Mouse (Mus musculus) stomach, postnatal 0 days (tissue): ENCODE data around the gene Dync1li1. TPM values are rescaled to one million over a fixed set of nuclear protein-coding genes. Genes with fewer than 3 reads are reported as not detected.

Experiments used
- ATAC-seq: fragments of 200-750 bp; cut with Nextera tagmentation; 2 replicates; pipeline ENCODE4 v1.8.0; 2017; ENCODE audit not compliant: low FRiP score, low TSS enrichment
- DNase-seq: peaks from one replicate; pipeline ENCODE4 v3.0.0-alpha.2; 2016; ENCODE audit warnings: low spot score
- H3K27ac ChIP-seq: fragments of 300-500 bp; sonication (generic); replicated peaks from 2 replicates; pipeline ENCODE4 v1.5.1; 2014; ENCODE audit warnings: mild to moderate bottlenecking, control low read depth
- H3K27me3 ChIP-seq: fragments of 300-500 bp; sonication (generic); 2 replicates; pipeline ENCODE4 v1.6.1; 2014; ENCODE audit warnings: low read length; ENCODE audit not compliant: control insufficient read depth, insufficient read depth
- H3K36me3 ChIP-seq: fragments of 300-500 bp; sonication (generic); 2 replicates; pipeline ENCODE4 v1.6.1; 2014; ENCODE audit warnings: low read length, mixed read lengths; ENCODE audit not compliant: control insufficient read depth, insufficient read depth
- H3K4me1 ChIP-seq: fragments of 300-500 bp; sonication (generic); replicated peaks from 2 replicates; pipeline ENCODE4 v1.6.1; 2014; ENCODE audit warnings: antibody characterized with exemption; ENCODE audit not compliant: control insufficient read depth, insufficient read depth
- H3K4me2 ChIP-seq: fragments of 300-500 bp; sonication (generic); replicated peaks from 2 replicates; pipeline ENCODE4 v1.6.1; 2014; ENCODE audit warnings: low read depth, mild to moderate bottlenecking, control low read depth, moderate library complexity
- H3K4me3 ChIP-seq: fragments of 300-500 bp; sonication (generic); 2 replicates; pipeline ENCODE4 v1.5.1; 2014; ENCODE audit warnings: low read depth, low read length, control low read depth
- H3K9ac ChIP-seq: fragments of 300-500 bp; sonication (generic); 2 replicates; pipeline ENCODE4 v1.6.1; 2014; ENCODE audit warnings: mild to moderate bottlenecking, low read length, control low read depth, mixed read lengths
- H3K9me3 ChIP-seq: fragments of 300-500 bp; sonication (generic); 2 replicates; pipeline ENCODE4 v1.6.1; 2016; ENCODE audit warnings: low read length; ENCODE audit not compliant: control insufficient read depth
- CTCF ChIP-seq: IDR thresholded peaks from 2 replicates; pipeline ENCODE4 v1.5.1; 2016; ENCODE audit warnings: antibody characterized with exemption, low read depth, mild to moderate bottlenecking, moderate library complexity
- EP300 ChIP-seq: optimal IDR thresholded peaks from 2 replicates; pipeline ENCODE3; 2016; ENCODE audit warnings: antibody characterized with exemption
- WGBS: fragments of 180-500 bp; shearing (Covaris S2); extraction: QIAGEN DNeasy Blood & Tissue Kit; methylation state at CpG from one replicate; pipeline ENCODE4 v1.1.7; 2014; 5-methylcytosine and 5-hydroxymethylcytosine counted together
- polyA plus RNA-seq: library from polyadenylated mRNA; unstranded; fragments of >200 nt; fragmentation: Nextera tagmentation; extraction: Ambion mirVana; gene quantifications from 2 replicates; pipeline ENCODE4 v1.2.1, GENCODE M21; 2015

The Dync1li1 gene
- polyA plus RNA-seq, 1 experiment from 2014 or later, result 35.7 TPM

DNA sequence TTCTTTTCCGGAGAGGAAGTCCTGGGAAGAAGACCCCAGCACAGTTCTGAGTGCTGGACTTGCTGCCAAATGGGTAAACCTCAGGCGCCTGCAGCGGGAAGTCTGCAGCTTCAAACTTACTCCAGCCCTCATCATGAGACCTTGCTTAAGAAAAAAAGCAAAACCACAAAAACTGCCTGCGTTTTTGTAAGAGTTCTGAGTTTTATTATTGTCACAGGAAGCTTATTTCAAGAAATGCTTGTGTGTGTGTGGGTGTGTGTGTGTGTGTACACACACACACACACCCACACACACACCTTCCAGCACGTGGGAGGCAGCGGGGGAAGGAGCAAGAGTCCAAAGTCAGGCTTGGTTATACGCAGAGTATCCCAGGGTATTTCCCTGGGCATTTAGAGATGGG lies 69.7 kb downstream of the Dync1li1 start:
- H3K27me3 ChIP-seq, result no peaks in the 10 kb centered on the region
- TF ChIP-seq EP300 (no peak), CTCF (no peak)
- no peak overlapping the region for H3K9ac ChIP-seq
- no peak for DNase-seq
- 76% methylated on average over 7 of the region's 7 CpGs for WGBS
- H3K9me3 ChIP-seq, result no peaks in the 10 kb centered on the region
- H3K4me3 ChIP-seq, result no peak overlapping the region
- no peak overlapping the region for H3K4me2 ChIP-seq
- ATAC-seq, result no peak
- no peaks in the 10 kb centered on the region for H3K4me1 ChIP-seq
- H3K27ac ChIP-seq, result no peak overlapping the region
- H3K36me3 ChIP-seq, result peaks cover 10% of the 10 kb centered on the region; the same call in 1 of the 2 replicates

DNA sequence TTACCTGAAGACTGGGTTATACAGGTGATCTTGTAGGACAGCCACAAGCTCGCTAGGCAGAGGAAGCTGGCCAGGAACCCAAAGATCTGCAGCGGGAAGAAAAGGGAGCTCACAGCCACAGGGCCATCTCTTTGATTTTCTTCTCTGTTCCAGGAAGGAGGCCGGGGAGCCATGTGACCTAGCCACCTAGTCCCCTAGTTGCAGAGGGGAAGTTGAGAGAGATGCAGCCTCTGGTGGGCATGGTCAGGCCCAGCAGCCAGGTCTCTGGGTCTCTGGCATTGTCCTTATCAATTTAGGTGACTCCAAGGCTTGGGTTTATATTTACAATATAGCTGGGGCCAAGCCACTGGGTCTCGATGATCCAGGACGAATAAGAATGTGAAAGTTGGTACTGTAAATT lies 70.2 kb downstream of the Dync1li1 start:
- Histone ChIP-seq H3K9ac (no peak overlapping the region), H3K36me3 (peaks cover 10% of the 10 kb centered on the region; the same call in 1 of the 2 replicates), H3K27me3 (no peaks in the 10 kb centered on the region), H3K4me3 (no peak overlapping the region), H3K4me1 (no peaks in the 10 kb centered on the region), H3K27ac (no peak overlapping the region), H3K4me2 (no peak overlapping the region), H3K9me3 (no peaks in the 10 kb centered on the region)
- WGBS, result 74% methylated on average over 5 of the region's 5 CpGs
- no peak for TF ChIP-seq CTCF
- DNase-seq (no peak), ATAC-seq (no peak)

DNA sequence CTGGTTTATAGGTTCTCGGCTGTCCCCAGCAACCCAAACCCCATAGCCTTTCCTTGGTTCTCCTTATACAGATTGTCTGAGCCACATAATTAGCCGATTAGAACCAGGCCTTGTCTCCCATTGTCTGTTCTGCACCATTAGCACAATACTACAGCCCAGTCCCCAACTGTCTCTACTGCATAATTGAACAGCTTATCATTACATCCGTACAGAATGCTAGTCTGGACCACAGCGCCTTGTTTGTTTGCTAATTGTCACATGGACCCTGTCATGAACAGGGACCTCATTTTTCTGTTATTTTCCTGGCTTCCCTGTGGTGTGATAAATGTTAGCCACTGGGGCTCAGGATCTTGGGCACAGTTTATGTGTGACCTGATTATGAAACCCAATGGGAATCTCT lies 71.3 kb downstream of the Dync1li1 start:
- WGBS, result 83% methylated on average over 4 of the region's 4 CpGs
- no peaks in the 10 kb centered on the region for H3K9me3 ChIP-seq

GRCm38 (mm10) chr9:114760353-114760752 lies 71.8 kb downstream of the Dync1li1 start:
- TF ChIP-seq CTCF (no peak), EP300 (no peak)
- DNase-seq (no peak), ATAC-seq (no peak)
- Histone ChIP-seq H3K4me2 (no peak overlapping the region), H3K9ac (no peak overlapping the region), H3K4me1 (no peaks in the 10 kb centered on the region), H3K36me3 (peaks cover 10% of the 10 kb centered on the region; the same call in 1 of the 2 replicates), H3K27ac (no peak overlapping the region), H3K27me3 (no peaks in the 10 kb centered on the region), H3K4me3 (no peak overlapping the region), H3K9me3 (no peaks in the 10 kb centered on the region)
- 76% methylated on average over 5 of the region's 5 CpGs for WGBS

More for the DNA sequence above, 71.3 kb downstream of the Dync1li1 start:
- Histone ChIP-seq H3K27me3 (no peaks in the 10 kb centered on the region), H3K4me2 (no peak overlapping the region), H3K4me1 (no peaks in the 10 kb centered on the region), H3K9ac (no peak overlapping the region), H3K36me3 (peaks cover 10% of the 10 kb centered on the region; the same call in 1 of the 2 replicates), H3K27ac (no peak overlapping the region), H3K4me3 (no peak overlapping the region)
- TF ChIP-seq CTCF (no peak), EP300 (no peak)
- DNase-seq (no peak), ATAC-seq (no peak)

- DNase-seq (no peak), ATAC-seq (peak; percentile 50; the same call in 1 of the 2 replicates)
- H3K27ac ChIP-seq, result no peak overlapping the region
- H3K9ac ChIP-seq, result no peak overlapping the region
- H3K9me3 ChIP-seq, result no peaks in the 10 kb centered on the region
- TF ChIP-seq EP300 (no peak), CTCF (no peak)
- 68% methylated on average over 11 of the region's 11 CpGs for WGBS
- H3K4me2 ChIP-seq, result no peak overlapping the region
- no peak overlapping the region for H3K4me3 ChIP-seq
- no peaks in the 10 kb centered on the region for H3K4me1 ChIP-seq
- H3K27me3 ChIP-seq, result no peaks in the 10 kb centered on the region
- peaks cover 7% of the 10 kb centered on the region; the same call in 1 of the 2 replicates for H3K36me3 ChIP-seq
Observed at GRCm38 (mm10) chr9:114761848-114762247, 73.3 kb downstream of the Dync1li1 start.

GRCm38 (mm10) chr9:114763341-114763740 lies 74.8 kb downstream of the Dync1li1 start:
- DNase-seq (peak; percentile 63), ATAC-seq (no peak)
- no peak overlapping the region for H3K4me2 ChIP-seq
- H3K9ac ChIP-seq, result no peak overlapping the region
- H3K27me3 ChIP-seq, result no peaks in the 10 kb centered on the region
- TF ChIP-seq EP300, result no peak
- TF ChIP-seq CTCF, result peak; percentile 73
- no peaks in the 10 kb centered on the region for H3K9me3 ChIP-seq
- H3K4me1 ChIP-seq, result no peaks in the 10 kb centered on the region
- no peak overlapping the region for H3K27ac ChIP-seq
- H3K4me3 ChIP-seq, result no peak overlapping the region
- 63% methylated on average over 13 of the region's 13 CpGs for WGBS
- peaks cover 7% of the 10 kb centered on the region; the same call in 1 of the 2 replicates for H3K36me3 ChIP-seq
